Mouse (Mus musculus): Measurements from ENCODE around the gene Scd1.

The Scd1 gene

DNA sequence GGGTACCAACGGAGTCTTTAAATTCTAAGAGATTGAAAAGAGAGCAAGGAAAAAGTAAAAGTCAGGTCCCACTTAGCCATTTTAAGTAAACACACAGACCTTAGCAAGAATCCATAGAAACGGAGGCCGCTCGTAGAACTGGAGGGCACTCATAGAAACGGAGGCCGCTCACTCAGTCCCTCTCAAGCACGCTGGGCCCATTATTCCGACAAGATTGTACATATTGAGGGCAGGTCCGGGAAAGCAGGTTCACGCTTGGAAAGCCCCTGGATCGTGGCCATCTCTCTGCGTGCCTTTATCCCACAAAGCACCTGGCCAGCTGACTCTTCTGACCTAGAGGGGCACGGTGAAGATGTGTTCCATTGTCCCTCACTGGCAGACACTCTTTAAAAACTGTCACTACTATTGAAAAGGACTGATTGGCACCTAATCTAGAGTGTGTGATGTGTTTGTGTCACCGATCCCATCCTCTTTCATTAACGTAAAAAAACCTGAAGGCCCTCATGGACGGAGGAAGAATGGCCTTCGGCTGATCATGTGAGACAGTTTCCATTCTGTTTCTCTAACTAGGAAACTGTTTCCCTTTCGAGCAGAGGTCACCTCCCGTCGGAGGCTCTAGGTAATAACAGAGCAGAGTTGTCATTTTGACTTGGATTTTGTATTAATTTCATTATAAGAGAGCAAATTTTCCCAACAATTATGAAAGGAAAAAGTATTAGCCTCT, 2.8 kb upstream of the Scd1 start:
- Histone ChIP-seq H3K4me3 (replicated peaks; ENCODE audit: low read length) (no peak overlapping the region), H3K4me1 (replicated peaks; ENCODE audit: low read depth, low read length) (peaks cover 36% of the 10 kb centered on the region), H3K9me3 (ENCODE audit: low read length) (no peaks in the 10 kb centered on the region), H3K27me3 (ENCODE audit: insufficient read depth, low read length) (peaks cover 35% of the 10 kb centered on the region), H3K36me3 (ENCODE audit: insufficient read depth, low read length) (peaks cover 8% of the 10 kb centered on the region)
- TF ChIP-seq NANOG (IDR thresholded peaks at IDR 0.05; ENCODE audit: borderline replicate concordance, low read length) (no peak), CTCF (conservative IDR thresholded peaks at IDR 0.05; ENCODE audit: low read length) (no peak), POU5F1 (IDR thresholded peaks at IDR 0.05; ENCODE audit: borderline replicate concordance, low read length) (no peak)

DNA sequence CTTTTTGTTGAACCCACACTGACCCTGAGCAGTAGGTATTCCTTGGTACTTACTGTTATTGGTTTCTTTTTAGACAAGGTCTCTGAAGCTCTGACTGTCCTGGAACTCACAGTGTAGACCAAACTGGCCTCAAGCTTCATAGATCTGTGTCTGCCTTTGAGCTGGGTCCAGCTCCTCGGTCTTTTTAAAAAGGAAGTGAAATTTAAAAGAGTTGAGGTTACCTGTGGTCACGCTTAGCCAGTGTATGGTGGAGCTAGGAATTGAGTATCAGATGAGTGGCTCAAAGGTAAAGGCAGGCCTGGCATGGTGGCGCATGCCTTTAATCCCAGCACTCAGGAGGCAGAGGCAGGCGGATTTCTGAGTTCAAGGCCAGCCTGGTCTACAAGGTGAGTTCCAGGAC, 916 bp upstream of the Scd1 start:
- TF ChIP-seq NANOG (IDR thresholded peaks at IDR 0.05; ENCODE audit: borderline replicate concordance, low read length) (no peak), CTCF (conservative IDR thresholded peaks at IDR 0.05; ENCODE audit: low read length) (no peak), POU5F1 (IDR thresholded peaks at IDR 0.05; ENCODE audit: borderline replicate concordance, low read length) (no peak)
- no peaks in the 10 kb centered on the region for H3K9me3 ChIP-seq (ENCODE audit: low read length)
- peaks cover 32% of the 10 kb centered on the region for H3K27me3 ChIP-seq (ENCODE audit: insufficient read depth, low read length)
- H3K4me3 ChIP-seq (replicated peaks; ENCODE audit: low read length), result peak overlapping the region; percentile 79
- H3K4me1 ChIP-seq (replicated peaks; ENCODE audit: low read depth, low read length), result peaks cover 47% of the 10 kb centered on the region
- peaks cover 27% of the 10 kb centered on the region for H3K36me3 ChIP-seq (ENCODE audit: insufficient read depth, low read length)

DNA sequence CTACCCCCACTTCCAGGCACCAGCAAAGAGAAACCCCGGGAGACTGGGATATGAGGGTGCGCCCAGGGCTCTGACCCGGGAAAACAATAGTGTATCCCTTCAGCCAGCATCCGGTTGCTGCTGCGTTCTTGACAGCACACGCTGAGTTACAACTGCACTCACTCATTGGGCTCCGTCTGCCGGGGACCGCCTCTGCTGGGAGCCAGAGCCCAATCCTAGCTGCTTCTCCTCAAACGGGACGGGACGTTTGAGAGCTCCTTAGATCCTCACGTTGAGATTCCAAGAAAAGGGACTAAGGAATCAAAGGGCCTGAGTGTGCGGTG, 505 bp upstream of the Scd1 start:
- H3K9me3 ChIP-seq (ENCODE audit: low read length), result no peaks in the 10 kb centered on the region
- H3K27me3 ChIP-seq (ENCODE audit: insufficient read depth, low read length), result peaks cover 33% of the 10 kb centered on the region
- H3K36me3 ChIP-seq (ENCODE audit: insufficient read depth, low read length), result peaks cover 31% of the 10 kb centered on the region
- H3K4me1 ChIP-seq (replicated peaks; ENCODE audit: low read depth, low read length), result peaks cover 47% of the 10 kb centered on the region
- H3K4me3 ChIP-seq (replicated peaks; ENCODE audit: low read length), result peak overlapping the region; percentile 79
- peak; percentile 89 for TF ChIP-seq NANOG (IDR thresholded peaks at IDR 0.05; ENCODE audit: borderline replicate concordance, low read length)
- no peak for TF ChIP-seq POU5F1 (IDR thresholded peaks at IDR 0.05; ENCODE audit: borderline replicate concordance, low read length)

DNA sequence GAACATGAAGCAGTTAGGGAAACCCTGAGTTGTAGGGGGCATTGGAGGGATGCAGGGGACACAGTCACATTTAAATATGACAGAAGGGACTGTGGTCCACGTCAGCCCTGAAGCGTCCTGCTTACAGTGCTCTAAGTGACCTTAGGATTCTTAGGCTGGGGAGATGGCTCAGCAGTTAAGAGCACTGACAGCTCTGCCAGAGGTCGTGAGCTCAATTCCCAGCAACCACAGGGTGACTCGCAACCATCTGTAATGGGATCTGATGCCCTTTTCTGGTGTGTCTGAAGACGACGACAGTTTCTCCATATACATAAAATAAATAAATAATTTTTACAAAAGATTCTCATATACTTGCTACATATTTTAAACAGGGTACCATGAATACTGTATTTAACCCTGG, 4.1 kb downstream of the Scd1 start:
- no peaks in the 10 kb centered on the region for H3K9me3 ChIP-seq (ENCODE audit: low read length)
- H3K4me1 ChIP-seq (replicated peaks; ENCODE audit: low read depth, low read length), result peaks cover 52% of the 10 kb centered on the region
- TF ChIP-seq POU5F1 (IDR thresholded peaks at IDR 0.05; ENCODE audit: borderline replicate concordance, low read length), result no peak
- no peak for TF ChIP-seq CTCF (conservative IDR thresholded peaks at IDR 0.05; ENCODE audit: low read length)
- no peak for TF ChIP-seq NANOG (IDR thresholded peaks at IDR 0.05; ENCODE audit: borderline replicate concordance, low read length)
- H3K4me3 ChIP-seq (replicated peaks; ENCODE audit: low read length), result no peak overlapping the region
- H3K27me3 ChIP-seq (ENCODE audit: insufficient read depth, low read length), result peaks cover 31% of the 10 kb centered on the region
- peaks cover 77% of the 10 kb centered on the region for H3K36me3 ChIP-seq (ENCODE audit: insufficient read depth, low read length)

DNA sequence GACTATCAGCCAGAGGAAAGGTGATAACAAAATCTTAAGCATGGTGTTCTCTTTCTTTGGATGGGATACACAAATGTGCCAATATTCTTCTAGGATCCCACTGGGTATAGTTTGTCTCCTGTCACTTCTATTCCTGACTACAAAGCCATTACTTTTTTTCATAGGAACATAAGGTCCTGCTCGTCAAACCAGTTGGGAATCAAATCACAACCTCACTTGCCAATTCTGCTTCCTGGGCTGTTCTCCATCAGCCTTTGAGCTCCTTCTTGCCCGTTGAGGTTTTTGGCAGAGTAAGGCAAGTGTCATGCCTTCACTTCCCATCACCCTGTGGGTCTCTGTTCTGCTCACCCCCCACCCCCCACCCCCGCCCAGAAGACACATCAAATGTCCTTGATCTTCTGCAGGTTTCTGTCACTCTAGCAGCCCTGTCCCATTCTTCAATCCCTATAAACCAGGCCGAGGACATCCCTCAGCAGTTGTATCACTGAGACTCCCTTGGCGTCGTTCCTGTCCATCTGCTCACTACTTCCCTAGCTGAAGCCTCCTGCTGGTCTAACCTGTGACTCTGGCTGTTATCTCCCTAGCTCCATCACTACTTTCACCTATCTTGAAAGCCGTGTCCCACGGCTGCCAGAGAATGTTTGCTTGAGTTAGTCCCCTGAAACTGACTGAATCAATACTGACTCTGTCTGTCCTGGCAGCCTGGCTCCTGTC, 7.0 kb downstream of the Scd1 start:
- peaks cover 14% of the 10 kb centered on the region for H3K27me3 ChIP-seq (ENCODE audit: insufficient read depth, low read length)
- peaks cover 100% of the 10 kb centered on the region for H3K36me3 ChIP-seq (ENCODE audit: insufficient read depth, low read length)
- no peak overlapping the region for H3K4me3 ChIP-seq (replicated peaks; ENCODE audit: low read length)
- H3K4me1 ChIP-seq (replicated peaks; ENCODE audit: low read depth, low read length), result peaks cover 32% of the 10 kb centered on the region
- H3K9me3 ChIP-seq (ENCODE audit: low read length), result no peaks in the 10 kb centered on the region
- TF ChIP-seq NANOG (IDR thresholded peaks at IDR 0.05; ENCODE audit: borderline replicate concordance, low read length) (no peak), CTCF (conservative IDR thresholded peaks at IDR 0.05; ENCODE audit: low read length) (no peak), POU5F1 (IDR thresholded peaks at IDR 0.05; ENCODE audit: borderline replicate concordance, low read length) (no peak)

DNA sequence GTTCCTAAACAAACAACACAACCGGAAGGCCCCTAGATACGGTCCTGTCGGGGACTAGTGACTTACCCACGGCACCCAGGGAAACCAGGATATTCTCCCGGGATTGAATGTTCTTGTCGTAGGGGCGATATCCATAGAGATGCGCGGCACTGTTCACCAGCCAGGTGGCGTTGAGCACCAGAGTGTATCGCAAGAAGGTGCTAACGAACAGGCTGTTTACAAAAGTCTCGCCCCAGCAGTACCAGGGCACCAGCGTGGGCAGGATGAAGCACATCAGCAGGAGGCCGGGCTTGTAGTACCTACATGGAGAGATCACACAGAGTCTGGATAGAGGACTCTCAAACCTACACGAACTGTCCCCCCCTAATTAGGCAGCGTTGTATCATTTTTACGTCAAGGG, 7.6 kb downstream of the Scd1 start:
- TF ChIP-seq NANOG (IDR thresholded peaks at IDR 0.05; ENCODE audit: borderline replicate concordance, low read length) (no peak), CTCF (conservative IDR thresholded peaks at IDR 0.05; ENCODE audit: low read length) (no peak), POU5F1 (IDR thresholded peaks at IDR 0.05; ENCODE audit: borderline replicate concordance, low read length) (no peak)
- peaks cover 99% of the 10 kb centered on the region for H3K36me3 ChIP-seq (ENCODE audit: insufficient read depth, low read length)
- no peak overlapping the region for H3K4me3 ChIP-seq (replicated peaks; ENCODE audit: low read length)
- peaks cover 9% of the 10 kb centered on the region; the same call in 1 of the 2 replicates for H3K27me3 ChIP-seq (ENCODE audit: insufficient read depth, low read length)
- peaks cover 26% of the 10 kb centered on the region for H3K4me1 ChIP-seq (replicated peaks; ENCODE audit: low read depth, low read length)
- H3K9me3 ChIP-seq (ENCODE audit: low read length), result no peaks in the 10 kb centered on the region

DNA sequence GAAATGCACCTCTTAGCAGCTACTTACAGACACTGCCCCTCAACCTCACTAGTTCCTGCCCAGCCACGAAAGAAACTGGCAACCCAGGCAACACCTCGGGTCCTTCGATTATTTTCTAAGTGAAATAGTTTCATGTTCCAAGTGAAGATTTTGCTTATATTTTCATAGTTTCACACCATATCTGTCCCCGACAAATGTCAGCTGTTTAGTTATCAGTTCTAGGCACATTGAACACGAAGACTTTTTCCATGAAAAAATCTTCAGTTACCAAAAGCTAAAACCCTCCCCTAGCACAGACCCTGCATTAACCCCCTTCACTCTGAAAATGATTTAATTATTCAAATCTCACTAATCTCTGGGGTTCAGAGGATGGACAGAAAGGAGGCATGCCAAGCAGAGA, 10.9 kb downstream of the Scd1 start:
- Histone ChIP-seq H3K27me3 (ENCODE audit: insufficient read depth, low read length) (peaks cover 4% of the 10 kb centered on the region; the same call in 1 of the 2 replicates), H3K4me3 (replicated peaks; ENCODE audit: low read length) (no peak overlapping the region), H3K36me3 (ENCODE audit: insufficient read depth, low read length) (peaks cover 70% of the 10 kb centered on the region), H3K9me3 (ENCODE audit: low read length) (no peaks in the 10 kb centered on the region), H3K4me1 (replicated peaks; ENCODE audit: low read depth, low read length) (peaks cover 17% of the 10 kb centered on the region)
- TF ChIP-seq POU5F1 (IDR thresholded peaks at IDR 0.05; ENCODE audit: borderline replicate concordance, low read length) (no peak), CTCF (conservative IDR thresholded peaks at IDR 0.05; ENCODE audit: low read length) (no peak), NANOG (IDR thresholded peaks at IDR 0.05; ENCODE audit: borderline replicate concordance, low read length) (no peak)

DNA sequence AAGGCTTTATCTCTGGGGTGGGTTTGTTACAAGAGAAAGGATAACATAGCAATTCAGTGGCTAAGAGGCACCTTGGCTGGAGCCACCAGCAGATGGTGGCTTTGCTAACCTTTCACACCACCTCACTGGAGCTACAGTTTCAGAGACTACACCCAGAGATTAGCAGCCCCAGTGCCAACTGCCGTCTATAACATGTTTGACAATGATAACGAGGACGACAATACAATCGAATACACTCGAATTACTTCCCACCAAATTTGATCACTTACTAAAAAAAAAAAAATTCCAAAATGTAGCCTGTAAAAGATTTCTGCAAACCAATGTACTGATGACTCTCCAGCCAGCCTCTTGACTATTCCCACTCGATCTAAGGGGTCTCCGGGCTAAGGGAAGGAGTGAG, 12.7 kb downstream of the Scd1 start:
- H3K4me3 ChIP-seq (replicated peaks; ENCODE audit: low read length), result no peak overlapping the region

More for the DNA sequence above, 12.7 kb downstream of the Scd1 start:
- H3K4me1 ChIP-seq (replicated peaks; ENCODE audit: low read depth, low read length), result peaks cover 12% of the 10 kb centered on the region
- H3K36me3 ChIP-seq (ENCODE audit: insufficient read depth, low read length), result peaks cover 53% of the 10 kb centered on the region
- TF ChIP-seq NANOG (IDR thresholded peaks at IDR 0.05; ENCODE audit: borderline replicate concordance, low read length) (no peak), POU5F1 (IDR thresholded peaks at IDR 0.05; ENCODE audit: borderline replicate concordance, low read length) (no peak), CTCF (conservative IDR thresholded peaks at IDR 0.05; ENCODE audit: low read length) (no peak)
- H3K27me3 ChIP-seq (ENCODE audit: insufficient read depth, low read length), result no peaks in the 10 kb centered on the region
- no peaks in the 10 kb centered on the region for H3K9me3 ChIP-seq (ENCODE audit: low read length)

Data from E14TG2a.4 (cell line).